Mouse (Mus musculus): ENCODE measurements at regions not wholly inside any gene's neighbourhood (a gene's known extent, or its start where the extent isn't known, plus 50 kb on each side); places are given as distances from the start of the nearest gene placed in this dataset.
A peak's percentile ranks its signal among the peaks of the same experiment; 100 is the strongest.
"Not testable (repeated sequence)": the region's sequence is repeated elsewhere in the genome, so short reads cannot be mapped to it uniquely, and the experiment has no call there.

DNA sequence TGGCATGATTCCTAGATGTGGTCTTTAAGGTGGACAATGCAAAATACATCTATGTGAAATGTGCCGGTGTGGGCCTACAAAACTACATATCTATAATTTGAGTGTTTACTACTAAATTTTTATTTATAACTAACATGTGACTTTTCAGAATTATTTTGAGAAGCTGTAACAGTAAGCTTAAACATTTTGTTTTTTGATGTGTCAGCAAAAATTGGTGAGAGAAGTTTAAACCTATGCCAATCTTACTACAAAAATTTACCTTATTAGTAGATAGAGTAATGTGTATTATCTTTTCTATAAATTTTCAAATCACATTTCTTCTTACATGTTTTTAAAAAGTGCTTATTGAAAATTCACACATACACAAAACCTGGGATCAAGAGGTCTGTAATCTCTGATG lies 525.1 kb upstream of the Rorb start:
- Histone ChIP-seq H3K4me2 (ENCODE audit: low read depth, low read length, severe bottlenecking) (no peak overlapping the region), H3K27me3 (ENCODE audit: control insufficient read depth, insufficient read depth, low read length) (no peaks in the 10 kb centered on the region), H3K36me3 (ENCODE audit: control insufficient read depth, insufficient read depth, low read length) (no peaks in the 10 kb centered on the region), H3K4me3 (ENCODE audit: low read depth, low read length) (no peak overlapping the region), H3K9ac (ENCODE audit: low read length) (no peak overlapping the region), H3K9me3 (ENCODE audit: control insufficient read depth, low read length) (no peaks in the 10 kb centered on the region), H3K27ac (ENCODE audit: low read depth, low read length) (no peak overlapping the region), H3K4me1 (replicated peaks; ENCODE audit: control insufficient read depth, insufficient read depth, low read length) (no peaks in the 10 kb centered on the region)
- WGBS = 95% methylated on average over 1 of the region's 1 CpGs
- ATAC-seq (replicated peaks; ENCODE audit: low FRiP score) = no peak
- no peak for DNase-seq (ENCODE audit: low spot score)

DNA sequence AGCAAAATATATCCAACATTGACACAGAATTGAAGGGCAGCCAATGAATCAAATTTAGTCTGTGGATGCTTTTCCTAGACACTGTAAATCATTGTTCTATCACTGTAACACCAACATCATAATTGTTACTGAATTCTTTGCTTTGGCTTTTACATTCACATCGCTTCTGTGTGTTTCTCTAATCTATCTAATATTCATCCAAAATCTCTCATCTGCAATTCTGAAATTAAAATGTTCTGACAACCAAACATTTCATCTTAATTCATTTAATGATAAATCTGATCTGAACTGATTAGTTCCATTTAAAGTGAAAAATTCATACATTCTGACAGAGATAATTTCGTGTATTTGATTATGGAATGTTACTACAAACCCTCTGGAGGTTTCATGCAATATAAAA lies 476.9 kb upstream of the Rorb start:
- Histone ChIP-seq H3K27me3 (ENCODE audit: control insufficient read depth, insufficient read depth, low read length) (no peaks in the 10 kb centered on the region), H3K36me3 (ENCODE audit: control insufficient read depth, insufficient read depth, low read length) (no peaks in the 10 kb centered on the region), H3K9me3 (ENCODE audit: control insufficient read depth, low read length) (no peaks in the 10 kb centered on the region), H3K4me3 (ENCODE audit: low read depth, low read length) (no peak overlapping the region), H3K4me2 (ENCODE audit: low read depth, low read length, severe bottlenecking) (no peak overlapping the region), H3K4me1 (replicated peaks; ENCODE audit: control insufficient read depth, insufficient read depth, low read length) (no peaks in the 10 kb centered on the region), H3K9ac (ENCODE audit: low read length) (no peak overlapping the region), H3K27ac (ENCODE audit: low read depth, low read length) (no peak overlapping the region)
- 63% methylated on average over 2 of the region's 2 CpGs for WGBS
- DNase-seq (ENCODE audit: low spot score) (no peak), ATAC-seq (replicated peaks; ENCODE audit: low FRiP score) (no peak)

DNA sequence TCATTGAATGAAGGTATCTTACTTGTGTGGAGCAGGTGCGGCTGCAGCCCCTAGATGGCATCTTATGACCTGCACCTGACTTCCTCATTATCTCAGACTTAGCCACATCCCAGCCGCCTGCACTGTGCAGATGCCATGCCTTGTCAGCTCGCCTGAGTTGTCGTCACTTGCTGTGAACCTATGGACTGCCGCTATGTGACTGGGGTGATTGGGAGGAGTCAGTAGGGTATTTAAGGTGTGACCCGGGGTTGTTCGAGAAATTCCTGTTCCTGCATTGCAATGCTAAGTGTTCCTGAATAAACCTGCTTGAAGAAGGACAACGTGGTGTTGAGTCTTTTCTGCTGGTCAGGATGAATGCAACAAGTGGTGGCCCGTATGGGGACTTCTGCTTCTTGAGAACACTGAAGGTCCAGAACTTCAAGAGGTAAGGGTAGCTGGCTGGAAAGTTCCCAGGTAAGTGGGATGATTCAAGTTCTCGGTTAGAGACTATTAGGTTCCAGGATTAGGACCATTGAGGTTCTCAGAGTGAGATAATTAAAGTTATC lies 464.1 kb upstream of the Rorb start:
- not testable (repeated sequence) for H3K9ac ChIP-seq (ENCODE audit: low read length); H3K36me3 ChIP-seq (ENCODE audit: control insufficient read depth, insufficient read depth, low read length)
- WGBS = 88% methylated on average over 10 of the region's 10 CpGs

DNA sequence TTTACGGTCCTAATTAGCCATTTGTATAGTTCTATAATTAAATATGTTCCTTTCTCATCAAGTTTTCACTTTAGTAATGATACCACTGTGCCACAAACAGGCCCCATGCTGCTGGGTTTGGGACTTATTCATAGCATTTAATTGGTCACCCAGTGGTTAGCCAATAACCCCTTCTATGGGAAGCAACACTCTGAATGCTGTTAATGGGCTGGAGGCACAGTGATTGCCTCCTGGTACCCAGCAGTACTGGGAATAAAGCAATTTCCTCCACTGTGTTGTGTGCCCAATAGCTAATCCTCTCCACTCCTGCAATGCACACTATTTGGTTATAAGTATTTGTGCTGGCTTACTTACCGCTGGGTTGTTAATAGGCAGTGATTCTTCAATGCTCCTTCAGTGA lies 453.7 kb upstream of the Rorb start:
- Histone ChIP-seq H3K9me3 (ENCODE audit: control insufficient read depth, low read length) (no peaks in the 10 kb centered on the region), H3K9ac (ENCODE audit: low read length) (no peak overlapping the region), H3K4me3 (ENCODE audit: low read depth, low read length) (no peak overlapping the region), H3K27ac (ENCODE audit: low read depth, low read length) (no peak overlapping the region), H3K27me3 (ENCODE audit: control insufficient read depth, insufficient read depth, low read length) (peaks cover 8% of the 10 kb centered on the region), H3K4me2 (ENCODE audit: low read depth, low read length, severe bottlenecking) (no peak overlapping the region), H3K36me3 (ENCODE audit: control insufficient read depth, insufficient read depth, low read length) (no peaks in the 10 kb centered on the region), H3K4me1 (replicated peaks; ENCODE audit: control insufficient read depth, insufficient read depth, low read length) (no peaks in the 10 kb centered on the region)
- DNase-seq (ENCODE audit: low spot score) (no peak), ATAC-seq (replicated peaks; ENCODE audit: low FRiP score) (peak; percentile 92)
- 30% methylated on average over 2 of the region's 2 CpGs for WGBS

More for the DNA sequence above, 464.1 kb upstream of the Rorb start:
- H3K4me1 ChIP-seq (replicated peaks; ENCODE audit: control insufficient read depth, insufficient read depth, low read length); H3K4me2 ChIP-seq (ENCODE audit: low read depth, low read length, severe bottlenecking); ATAC-seq (replicated peaks; ENCODE audit: low FRiP score); H3K27me3 ChIP-seq (ENCODE audit: control insufficient read depth, insufficient read depth, low read length); H3K4me3 ChIP-seq (ENCODE audit: low read depth, low read length); H3K9me3 ChIP-seq (ENCODE audit: control insufficient read depth, low read length); DNase-seq (ENCODE audit: low spot score); H3K27ac ChIP-seq (ENCODE audit: low read depth, low read length): not testable (repeated sequence)

DNA sequence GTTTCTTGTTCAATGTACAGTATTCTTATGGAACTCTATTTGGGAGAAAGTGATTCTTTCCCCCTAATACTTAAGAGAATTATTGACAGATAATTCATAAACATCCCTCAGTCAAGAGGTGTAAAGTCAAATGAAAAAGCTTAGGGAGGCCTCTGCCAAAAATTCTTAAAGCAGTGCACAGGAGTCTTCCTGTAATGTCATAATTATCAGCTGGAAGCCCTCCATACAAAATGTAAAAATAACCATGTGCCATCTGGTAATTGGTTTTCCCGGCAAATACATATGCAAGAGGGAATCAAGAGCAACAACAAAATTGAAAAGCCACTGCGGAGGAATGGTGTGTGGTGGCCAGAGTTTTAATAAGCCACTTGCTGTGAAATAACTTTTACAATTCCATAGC lies 424.1 kb upstream of the Rorb start:
- Histone ChIP-seq H3K4me1 (replicated peaks; ENCODE audit: control insufficient read depth, insufficient read depth, low read length) (no peaks in the 10 kb centered on the region), H3K4me2 (ENCODE audit: low read depth, low read length, severe bottlenecking) (no peak overlapping the region), H3K27me3 (ENCODE audit: control insufficient read depth, insufficient read depth, low read length) (no peaks in the 10 kb centered on the region), H3K27ac (ENCODE audit: low read depth, low read length) (no peak overlapping the region), H3K9me3 (ENCODE audit: control insufficient read depth, low read length) (no peaks in the 10 kb centered on the region), H3K4me3 (ENCODE audit: low read depth, low read length) (no peak overlapping the region), H3K9ac (ENCODE audit: low read length) (no peak overlapping the region), H3K36me3 (ENCODE audit: control insufficient read depth, insufficient read depth, low read length) (no peaks in the 10 kb centered on the region)
- ATAC-seq (replicated peaks; ENCODE audit: low FRiP score) (no peak), DNase-seq (ENCODE audit: low spot score) (no peak)
- WGBS = 86% methylated on average over 2 of the region's 2 CpGs

DNA sequence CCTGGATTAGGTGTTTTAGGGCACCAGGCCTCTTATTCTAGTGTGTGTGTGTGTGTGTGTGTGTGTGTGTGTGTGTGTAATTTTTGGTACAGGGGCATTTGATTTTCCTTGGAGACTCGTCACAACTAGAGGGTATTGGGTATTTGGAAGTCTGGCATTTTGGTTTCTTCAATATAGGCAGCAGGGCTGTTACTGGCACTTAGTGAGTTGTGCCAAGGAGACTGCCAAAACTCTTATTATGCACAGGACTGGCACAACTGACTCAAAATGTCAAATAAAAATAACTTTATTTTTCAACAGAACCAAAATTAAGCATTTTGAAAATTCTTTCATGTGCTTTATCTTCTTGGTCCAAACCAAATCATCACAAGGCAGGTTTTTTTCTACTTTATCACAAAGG lies 413.2 kb upstream of the Rorb start:
- ATAC-seq (replicated peaks; ENCODE audit: low FRiP score) = no peak
- no peak for DNase-seq (ENCODE audit: low spot score)
- Histone ChIP-seq H3K4me1 (replicated peaks; ENCODE audit: control insufficient read depth, insufficient read depth, low read length) (no peaks in the 10 kb centered on the region), H3K9me3 (ENCODE audit: control insufficient read depth, low read length) (no peaks in the 10 kb centered on the region), H3K4me3 (ENCODE audit: low read depth, low read length) (no peak overlapping the region), H3K9ac (ENCODE audit: low read length) (no peak overlapping the region), H3K27me3 (ENCODE audit: control insufficient read depth, insufficient read depth, low read length) (no peaks in the 10 kb centered on the region), H3K27ac (ENCODE audit: low read depth, low read length) (no peak overlapping the region), H3K36me3 (ENCODE audit: control insufficient read depth, insufficient read depth, low read length) (no peaks in the 10 kb centered on the region), H3K4me2 (ENCODE audit: low read depth, low read length, severe bottlenecking) (no peak overlapping the region)
- WGBS = 79% methylated on average over 1 of the region's 1 CpGs

DNA sequence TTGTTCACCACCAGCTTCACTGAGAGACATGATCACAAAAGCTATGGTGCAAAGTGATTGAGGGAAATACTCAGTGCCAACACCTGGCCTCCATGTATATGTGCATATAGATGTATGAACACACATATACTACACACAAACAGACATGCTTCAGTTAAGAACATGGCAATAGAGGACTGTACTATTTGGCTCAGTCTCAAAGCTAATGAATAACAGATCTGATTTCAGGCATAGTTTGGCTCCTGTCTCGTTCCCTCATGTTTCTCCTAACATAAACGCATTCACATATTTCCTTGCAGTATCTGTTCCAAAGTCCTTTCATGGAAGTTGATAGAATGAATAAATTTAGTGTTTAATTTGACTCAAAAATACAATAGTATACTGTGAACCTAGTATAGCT lies 412.6 kb upstream of the Rorb start:
- no peak overlapping the region for H3K27ac ChIP-seq (ENCODE audit: low read depth, low read length)
- no peak for DNase-seq (ENCODE audit: low spot score)
- no peaks in the 10 kb centered on the region for H3K4me1 ChIP-seq (replicated peaks; ENCODE audit: control insufficient read depth, insufficient read depth, low read length)
- H3K36me3 ChIP-seq (ENCODE audit: control insufficient read depth, insufficient read depth, low read length) = no peaks in the 10 kb centered on the region
- ATAC-seq (replicated peaks; ENCODE audit: low FRiP score) = no peak
- H3K27me3 ChIP-seq (ENCODE audit: control insufficient read depth, insufficient read depth, low read length) = no peaks in the 10 kb centered on the region
- no peak overlapping the region for H3K9ac ChIP-seq (ENCODE audit: low read length)
- 88% methylated on average over 2 of the region's 2 CpGs for WGBS
- H3K9me3 ChIP-seq (ENCODE audit: control insufficient read depth, low read length) = no peaks in the 10 kb centered on the region
- H3K4me2 ChIP-seq (ENCODE audit: low read depth, low read length, severe bottlenecking) = no peak overlapping the region
- no peak overlapping the region for H3K4me3 ChIP-seq (ENCODE audit: low read depth, low read length)

DNA sequence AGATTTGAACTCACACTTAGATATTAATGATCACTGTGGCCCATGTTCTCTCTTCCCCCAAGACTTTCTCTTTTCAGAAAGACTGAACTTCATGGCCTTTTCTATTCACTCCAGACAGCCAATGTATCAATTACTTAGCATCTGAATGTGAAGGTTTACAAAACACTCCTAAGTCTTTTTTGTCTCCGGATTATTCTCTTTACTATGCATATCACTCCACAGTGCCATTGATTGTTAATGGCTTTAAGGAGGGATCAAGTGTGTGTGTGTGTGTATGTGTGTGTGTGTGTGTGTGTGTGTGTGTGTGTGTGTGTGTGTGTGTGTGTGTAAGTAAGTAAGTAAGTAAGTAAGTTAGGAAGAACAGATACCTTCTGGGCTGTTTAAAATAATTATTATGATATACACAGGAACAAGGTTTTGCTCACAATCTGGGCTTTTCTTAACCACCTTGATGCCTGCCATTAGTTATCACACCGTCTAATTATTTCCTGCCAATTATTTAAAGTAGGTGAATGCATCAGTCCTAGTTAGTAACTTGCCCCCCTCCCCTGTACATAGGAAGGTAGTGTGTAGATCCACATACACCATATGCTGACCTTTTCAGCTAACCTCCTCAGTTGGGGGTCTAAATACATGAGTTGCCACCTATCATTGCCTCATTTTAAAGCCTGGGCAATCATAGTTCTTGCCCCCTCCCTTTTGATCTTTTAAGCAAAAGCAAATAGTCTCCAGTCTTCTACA lies 367.4 kb upstream of the Rorb start:
- H3K9me3 ChIP-seq (ENCODE audit: control insufficient read depth, low read length) = no peaks in the 10 kb centered on the region
- no peaks in the 10 kb centered on the region for H3K36me3 ChIP-seq (ENCODE audit: control insufficient read depth, insufficient read depth, low read length)
- H3K4me1 ChIP-seq (replicated peaks; ENCODE audit: control insufficient read depth, insufficient read depth, low read length) = no peaks in the 10 kb centered on the region
- H3K27me3 ChIP-seq (ENCODE audit: control insufficient read depth, insufficient read depth, low read length) = no peaks in the 10 kb centered on the region
- no peak overlapping the region for H3K4me3 ChIP-seq (ENCODE audit: low read depth, low read length)
- no peak for DNase-seq (ENCODE audit: low spot score)
- 57% methylated on average over 2 of the region's 2 CpGs for WGBS
- no peak overlapping the region for H3K27ac ChIP-seq (ENCODE audit: low read depth, low read length)
- H3K9ac ChIP-seq (ENCODE audit: low read length) = no peak overlapping the region
- peak; percentile 30; the same call in 1 of the 2 replicates for ATAC-seq (replicated peaks; ENCODE audit: low FRiP score)
- no peak overlapping the region for H3K4me2 ChIP-seq (ENCODE audit: low read depth, low read length, severe bottlenecking)
